Mouse (Mus musculus): ENCODE data around the gene Lmntd1. TPM values are rescaled to one million over a fixed set of nuclear protein-coding genes. Genes with fewer than 3 reads are reported as not detected.

Gene Lmntd1
- total and polyA plus RNA-seq, 3 experiments = 0.08 to 0.43 (median 0.26) TPM

- in situ Hi-C loops (cut with MboI; ENCODE audit: low pct_ligation_motif_present, low pct_unique_long_range_greater_than_20kb, low sequenced_read_pairs) = no loop called here
- Histone ChIP-seq H3K9ac (ENCODE audit: insufficient read depth, low read depth) (no peak overlapping the region), H3K4me2 (ENCODE audit: insufficient read depth, low read depth, poor library complexity, severe bottlenecking) (no peak overlapping the region), H3K4me1 (ENCODE audit: control insufficient read depth in 1 of 2, insufficient read depth in 2 of 2) (peaks cover 0 to 10% of the 10 kb centered on the region in 2 experiments; a peak in 3 of 4 replicates), H3K9me3 (replicated peaks; ENCODE audit: low read length) (no peaks in the 10 kb centered on the region), H3K27ac (ENCODE audit: insufficient read depth, low read depth) (no peak overlapping the region), H3K79me2 (replicated peaks; ENCODE audit: control insufficient read depth, extremely low read depth, insufficient read depth, poor library complexity, severe bottlenecking) (no peaks in the 10 kb centered on the region), H3K27me3 (replicated peaks) (no peaks in the 10 kb centered on the region), H3K4me3 (replicated peaks in 1 of 3; ENCODE audit: low read depth in 2 of 3, low read length in 2 of 3, poor library complexity in 1 of 3) (no peak overlapping the region), H3K36me3 (replicated peaks in 1 of 2; ENCODE audit: control insufficient read depth in 1 of 2, insufficient read depth in 1 of 2, low read length in 1 of 2) (no peaks in the 10 kb centered on the region)
- no peak for TF ChIP-seq ZMIZ1 (IDR thresholded peaks at IDR 0.05; ENCODE audit: low read depth, low read length)
- TF ChIP-seq ETS1 (conservative IDR thresholded peaks at IDR 0.05; ENCODE audit: low read depth, low read length) = no peak
- TF ChIP-seq USF1 (IDR thresholded peaks at IDR 0.05; ENCODE audit: low read depth, low read length) = no peak
- TF ChIP-seq POLR2AphosphoS2 (IDR thresholded peaks at IDR 0.05; ENCODE audit: low read depth, low read length) = no peak
- no peak for TF ChIP-seq GABPA (IDR thresholded peaks at IDR 0.05; ENCODE audit: insufficient replicate concordance, low read depth, low read length)
- TF ChIP-seq NELFE (IDR thresholded peaks at IDR 0.05; ENCODE audit: low read depth, low read length) = no peak
- TF ChIP-seq MAX (IDR thresholded peaks at IDR 0.05; ENCODE audit: low read length) = no peak
- dilution Hi-C loops (cut with MboI; ENCODE audit: extremely low pct_ligation_motif_present, extremely low pct_unique_long_range_greater_than_20kb, low sequenced_read_pairs) = no loop called here
- DNase-seq (ENCODE audit: extremely low read depth) = no peak
Observed at GRCm38 (mm10) chr6:145590501-145591293, 23.4 kb downstream of the Lmntd1 start.

GRCm38 (mm10) chr6:145585052-145585973, 28.8 kb downstream of the Lmntd1 start:
- in situ Hi-C loops (cut with MboI; ENCODE audit: low pct_ligation_motif_present, low pct_unique_long_range_greater_than_20kb, low sequenced_read_pairs) = no loop called here
- Histone ChIP-seq H3K9me3 (replicated peaks; ENCODE audit: low read length) (no peaks in the 10 kb centered on the region), H3K79me2 (replicated peaks; ENCODE audit: control insufficient read depth, extremely low read depth, insufficient read depth, poor library complexity, severe bottlenecking) (no peaks in the 10 kb centered on the region), H3K9ac (ENCODE audit: insufficient read depth, low read depth) (no peak overlapping the region), H3K27ac (ENCODE audit: insufficient read depth, low read depth) (no peak overlapping the region), H3K27me3 (replicated peaks) (no peaks in the 10 kb centered on the region), H3K4me3 (replicated peaks in 1 of 3; ENCODE audit: low read depth in 2 of 3, low read length in 2 of 3, poor library complexity in 1 of 3) (no peak overlapping the region), H3K36me3 (replicated peaks in 1 of 2; ENCODE audit: control insufficient read depth in 1 of 2, insufficient read depth in 1 of 2, low read length in 1 of 2) (no peaks in the 10 kb centered on the region), H3K4me2 (ENCODE audit: insufficient read depth, low read depth, poor library complexity, severe bottlenecking) (no peak overlapping the region), H3K4me1 (ENCODE audit: control insufficient read depth in 1 of 2, insufficient read depth in 2 of 2) (peaks cover 4 to 12% of the 10 kb centered on the region in 2 experiments)
- dilution Hi-C loops (cut with MboI; ENCODE audit: extremely low pct_ligation_motif_present, extremely low pct_unique_long_range_greater_than_20kb, low sequenced_read_pairs) = no loop called here
- no peak for DNase-seq (ENCODE audit: extremely low read depth)
- TF ChIP-seq MYC (IDR thresholded peaks at IDR 0.05; ENCODE audit: low read depth, low read length) = no peak
- TF ChIP-seq MAX (IDR thresholded peaks at IDR 0.05; ENCODE audit: low read length) = no peak
- no peak for TF ChIP-seq POLR2A (IDR thresholded peaks at IDR 0.05; ENCODE audit: low read depth, low read length)
- TF ChIP-seq MEF2A (IDR thresholded peaks at IDR 0.05; ENCODE audit: borderline replicate concordance, low read depth, low read length) = no peak
- TF ChIP-seq USF2 (conservative IDR thresholded peaks at IDR 0.05; ENCODE audit: low read depth, low read length) = no peak
- no peak for TF ChIP-seq SIN3A (IDR thresholded peaks at IDR 0.05; ENCODE audit: low read length)
- no peak for TF ChIP-seq ZMIZ1 (IDR thresholded peaks at IDR 0.05; ENCODE audit: low read depth, low read length)
- TF ChIP-seq USF1 (IDR thresholded peaks at IDR 0.05; ENCODE audit: low read depth, low read length) = no peak
- TF ChIP-seq IRF4 (IDR thresholded peaks at IDR 0.05; ENCODE audit: low read depth, low read length) = no peak
- TF ChIP-seq CHD2 (IDR thresholded peaks at IDR 0.05; ENCODE audit: low read length) = no peak
- TF ChIP-seq ZNF384 (IDR thresholded peaks at IDR 0.05; ENCODE audit: low read depth, low read length) = no peak
- TF ChIP-seq JUN (IDR thresholded peaks at IDR 0.05; ENCODE audit: insufficient read depth, low read depth, low read length) = no peak
- TF ChIP-seq TBP (conservative IDR thresholded peaks at IDR 0.05; ENCODE audit: low read depth, low read length) = no peak
- no peak for TF ChIP-seq JUND (conservative IDR thresholded peaks at IDR 0.05; ENCODE audit: low read depth, low read length)
- no peak for TF ChIP-seq UBTF (IDR thresholded peaks at IDR 0.05; ENCODE audit: low read depth, low read length)
- TF ChIP-seq HCFC1 (IDR thresholded peaks at IDR 0.05; ENCODE audit: low read depth, low read length) = no peak
- TF ChIP-seq SMC3 (IDR thresholded peaks at IDR 0.05; ENCODE audit: low read depth, low read length) = no peak
- no peak for TF ChIP-seq MXI1 (IDR thresholded peaks at IDR 0.05; ENCODE audit: low read depth, low read length)
- no peak for TF ChIP-seq MAFK (IDR thresholded peaks at IDR 0.05; ENCODE audit: insufficient replicate concordance, low read length)
- TF ChIP-seq ZC3H11A (IDR thresholded peaks at IDR 0.05; ENCODE audit: low read depth, low read length) = no peak

Measured in CH12.LX (cell line).